Mouse (Mus musculus): Measurements from ENCODE around the gene Grm3. TPM values are rescaled to one million over a fixed set of nuclear protein-coding genes. Genes with fewer than 3 reads are reported as not detected.

Gene Grm3
- polyA plus RNA-seq (2015; fragmentation: Nextera tagmentation; extraction: Ambion mirVana) = 17.8 and 20.7 TPM in 2 replicates

- Histone ChIP-seq H3K4me1 (replicated peaks) (peaks cover 7% of the 10 kb centered on the region; the same call in 1 of the 2 replicates), H3K9ac (replicated peaks) (peak within 1 kb of the TSS; percentile 79), H3K4me3 (replicated peaks) (peak within 1 kb of the TSS; percentile 68), H3K9me3 (no peaks in the 10 kb centered on the region), H3K36me3 (no peaks in the 10 kb centered on the region), H3K27me3 (no peaks in the 10 kb centered on the region; the same call in 1 of the 2 replicates), H3K4me2 (replicated peaks) (peak within 1 kb of the TSS; percentile 91), H3K27ac (peak within 1 kb of the TSS; percentile 64)
- ATAC-seq = peak; percentile 76
- WGBS = under 1% methylated on average over 25 of the region's 25 CpGs
Observed at GRCm38 (mm10) chr5:9724956-9725600, at the start of gene Grm3. Gene Grm3 (minus strand): TSS chr5:9725170.

GRCm38 (mm10) chr5:9755751-9756150 is 30.8 kb upstream of the Grm3 start:
- ATAC-seq = no peak
- no peak overlapping the region for H3K4me3 ChIP-seq (replicated peaks)
- 67% methylated on average over 2 of the region's 2 CpGs for WGBS
- no peak overlapping the region for H3K4me2 ChIP-seq (replicated peaks)
- H3K27ac ChIP-seq = no peak overlapping the region
- H3K9me3 ChIP-seq = no peaks in the 10 kb centered on the region
- H3K27me3 ChIP-seq = no peaks in the 10 kb centered on the region
- H3K4me1 ChIP-seq (replicated peaks) = no peaks in the 10 kb centered on the region
- no peaks in the 10 kb centered on the region for H3K36me3 ChIP-seq
- H3K9ac ChIP-seq (replicated peaks) = no peak overlapping the region

- Histone ChIP-seq H3K36me3 (no peaks in the 10 kb centered on the region), H3K9ac (replicated peaks) (no peak overlapping the region), H3K9me3 (no peaks in the 10 kb centered on the region), H3K4me2 (replicated peaks) (no peak overlapping the region), H3K27me3 (no peaks in the 10 kb centered on the region), H3K4me3 (replicated peaks) (no peak overlapping the region), H3K27ac (no peak overlapping the region), H3K4me1 (replicated peaks) (no peaks in the 10 kb centered on the region)
- no peak for ATAC-seq
- 49% methylated on average over 5 of the region's 5 CpGs for WGBS
Observed at GRCm38 (mm10) chr5:9748184-9748583, 23.2 kb upstream of the Grm3 start.

GRCm38 (mm10) chr5:9744120-9744519 is 19.1 kb upstream of the Grm3 start:
- H3K9ac ChIP-seq (replicated peaks) = no peak overlapping the region
- no peaks in the 10 kb centered on the region for H3K36me3 ChIP-seq
- no peak overlapping the region for H3K4me2 ChIP-seq (replicated peaks)
- H3K9me3 ChIP-seq = no peaks in the 10 kb centered on the region
- no peaks in the 10 kb centered on the region for H3K27me3 ChIP-seq
- H3K4me3 ChIP-seq (replicated peaks) = no peak overlapping the region
- no peaks in the 10 kb centered on the region for H3K4me1 ChIP-seq (replicated peaks)
- ATAC-seq = no peak
- H3K27ac ChIP-seq = no peak overlapping the region
- 91% methylated on average over 5 of the region's 5 CpGs for WGBS

- peaks cover 7% of the 10 kb centered on the region; the same call in 1 of the 2 replicates for H3K4me1 ChIP-seq (replicated peaks)
- H3K27me3 ChIP-seq = no peaks in the 10 kb centered on the region; the same call in 1 of the 2 replicates
- peak; percentile 92 for ATAC-seq
- peak overlapping the region; percentile 79 for H3K9ac ChIP-seq (replicated peaks)
- H3K9me3 ChIP-seq = no peaks in the 10 kb centered on the region
- peak overlapping the region; percentile 91 for H3K4me2 ChIP-seq (replicated peaks)
- WGBS = under 1% methylated on average over 22 of the region's 22 CpGs
- H3K4me3 ChIP-seq (replicated peaks) = peak overlapping the region; percentile 68
- peak overlapping the region; percentile 64 for H3K27ac ChIP-seq
- H3K36me3 ChIP-seq = no peaks in the 10 kb centered on the region
Observed at GRCm38 (mm10) chr5:9725601-9726268, 765 bp upstream of the Grm3 start.

GRCm38 (mm10) chr5:9724287-9724955 is 549 bp downstream of the Grm3 start:
- 10% methylated on average over 13 of the region's 13 CpGs for WGBS
- H3K9ac ChIP-seq (replicated peaks) = peak overlapping the region; percentile 79
- peak overlapping the region; percentile 91 for H3K4me2 ChIP-seq (replicated peaks)
- no peaks in the 10 kb centered on the region for H3K36me3 ChIP-seq
- H3K4me1 ChIP-seq (replicated peaks) = peaks cover 7% of the 10 kb centered on the region; the same call in 1 of the 2 replicates
- H3K4me3 ChIP-seq (replicated peaks) = peak overlapping the region; percentile 68
- H3K9me3 ChIP-seq = no peaks in the 10 kb centered on the region
- ATAC-seq = peak; percentile 46
- peak overlapping the region; percentile 64 for H3K27ac ChIP-seq
- H3K27me3 ChIP-seq = no peaks in the 10 kb centered on the region; the same call in 1 of the 2 replicates

- no peak overlapping the region for H3K27ac ChIP-seq
- H3K9me3 ChIP-seq = no peaks in the 10 kb centered on the region
- no peak overlapping the region for H3K4me3 ChIP-seq (replicated peaks)
- H3K4me2 ChIP-seq (replicated peaks) = no peak overlapping the region
- no peak for ATAC-seq
- H3K4me1 ChIP-seq (replicated peaks) = peaks cover 7% of the 10 kb centered on the region; the same call in 1 of the 2 replicates
- H3K27me3 ChIP-seq = no peaks in the 10 kb centered on the region; the same call in 1 of the 2 replicates
- no peak overlapping the region for H3K9ac ChIP-seq (replicated peaks)
- no peaks in the 10 kb centered on the region for H3K36me3 ChIP-seq
Observed at GRCm38 (mm10) chr5:9721136-9721535, 3.8 kb downstream of the Grm3 start.

GRCm38 (mm10) chr5:9716295-9716694 is 8.7 kb downstream of the Grm3 start:
- Histone ChIP-seq H3K36me3 (0 out of 2 replicates have a peak, but pooled peaks cover 4% of the 10 kb centered on the region), H3K4me2 (replicated peaks) (no peak overlapping the region), H3K4me3 (replicated peaks) (no peak overlapping the region), H3K27ac (no peak overlapping the region), H3K9me3 (no peaks in the 10 kb centered on the region), H3K27me3 (no peaks in the 10 kb centered on the region), H3K4me1 (replicated peaks) (no peaks in the 10 kb centered on the region), H3K9ac (replicated peaks) (no peak overlapping the region)
- 92% methylated on average over 5 of the region's 5 CpGs for WGBS
- no peak for ATAC-seq

- ATAC-seq = no peak
- H3K4me2 ChIP-seq (replicated peaks) = no peak overlapping the region
- H3K4me3 ChIP-seq (replicated peaks) = no peak overlapping the region
- H3K9me3 ChIP-seq = no peaks in the 10 kb centered on the region
- 76% methylated on average over 1 of the region's 1 CpGs for WGBS
- H3K4me1 ChIP-seq (replicated peaks) = 0 out of 2 replicates have a peak, but pooled peaks cover 9% of the 10 kb centered on the region
- H3K27me3 ChIP-seq = no peaks in the 10 kb centered on the region
- H3K9ac ChIP-seq (replicated peaks) = no peak overlapping the region
- no peak overlapping the region for H3K27ac ChIP-seq
- H3K36me3 ChIP-seq = no peaks in the 10 kb centered on the region
Observed at GRCm38 (mm10) chr5:9707096-9707495, 17.9 kb downstream of the Grm3 start.

GRCm38 (mm10) chr5:9703385-9704009 is 21.5 kb downstream of the Grm3 start:
- no peaks in the 10 kb centered on the region for H3K9me3 ChIP-seq
- 0 out of 2 replicates have a peak, but pooled peaks cover 9% of the 10 kb centered on the region for H3K4me1 ChIP-seq (replicated peaks)
- no peaks in the 10 kb centered on the region for H3K36me3 ChIP-seq
- no peak overlapping the region for H3K27ac ChIP-seq
- H3K27me3 ChIP-seq = no peaks in the 10 kb centered on the region
- peak; percentile 77 for ATAC-seq
- no peak overlapping the region for H3K9ac ChIP-seq (replicated peaks)
- 12% methylated on average over 3 of the region's 3 CpGs for WGBS
- H3K4me2 ChIP-seq (replicated peaks) = no peak overlapping the region
- H3K4me3 ChIP-seq (replicated peaks) = no peak overlapping the region

GRCm38 (mm10) chr5:9702656-9703384 is 22.1 kb downstream of the Grm3 start:
- WGBS = 11% methylated on average over 3 of the region's 3 CpGs
- Histone ChIP-seq H3K36me3 (no peaks in the 10 kb centered on the region), H3K4me3 (replicated peaks) (no peak overlapping the region), H3K9ac (replicated peaks) (no peak overlapping the region), H3K4me1 (replicated peaks) (0 out of 2 replicates have a peak, but pooled peaks cover 9% of the 10 kb centered on the region), H3K4me2 (replicated peaks) (no peak overlapping the region), H3K27ac (no peak overlapping the region), H3K27me3 (no peaks in the 10 kb centered on the region), H3K9me3 (no peaks in the 10 kb centered on the region)
- ATAC-seq = peak; percentile 77

Measured in midbrain, embryonic 13.5 days (tissue).